ENCODE assay signal across 25 mouse cellular contexts in genomic region chr1:82801105-82801783, GRCm38 (mm10). TPM values are rescaled to one million over a fixed set of nuclear protein-coding genes. Genes with fewer than 3 reads are reported as not detected.
A peak's percentile ranks its signal among the peaks of the same experiment; 100 is the strongest.
DNase-seq lines count a peak whose midpoint lies in the region; ATAC-seq and TF ChIP-seq lines count a peak whose summit lies in the region.
"Had no signal": no experiment of that assay in that cellular context is flagged by ENCODE, and none has a peak within 500 bp of the region (broad histone marks: within the 10 kb centered on the region; RNA-seq: fewer than 3 reads in every experiment).

No protein-coding gene starts in this region.

- no peak overlapping the region for H3K4me2 ChIP-seq in forebrain, embryonic 16.5 days (ENCODE audit: low read length)
- no peak overlapping the region for H3K4me2 ChIP-seq in forebrain, embryonic 12.5 days
- H3K4me2 ChIP-seq in hindbrain, postnatal 0 days (ENCODE audit: low read depth, low read length): peak overlapping the region; percentile 2; the same call in 1 of the 2 replicates
- H3K4me2 ChIP-seq in hindbrain, embryonic 12.5 days (replicated peaks): no peak overlapping the region
- H3K4me2 ChIP-seq: embryonic facial prominence, embryonic 13.5 days; intestine, embryonic 15.5 days; kidney, embryonic 15.5 days had no signal

- TF ChIP-seq POLR2A in brain, embryonic 14.5 days (IDR thresholded peaks at IDR 0.05; ENCODE audit: borderline replicate concordance, extremely low read depth, insufficient read depth, insufficient read length, poor library complexity, severe bottlenecking): no peak

- H3K4me1 ChIP-seq in forebrain, embryonic 16.5 days (replicated peaks; ENCODE audit: control insufficient read depth, insufficient read depth, low read length): no peaks in the 10 kb centered on the region
- H3K4me1 ChIP-seq in forebrain, embryonic 12.5 days: no peaks in the 10 kb centered on the region
- H3K4me1 ChIP-seq in hindbrain, postnatal 0 days (ENCODE audit: insufficient read depth, low read length): no peaks in the 10 kb centered on the region
- no peaks in the 10 kb centered on the region for H3K4me1 ChIP-seq in hindbrain, embryonic 12.5 days
- H3K4me1 ChIP-seq: embryonic facial prominence, embryonic 13.5 days; hindbrain, embryonic 10.5 days; intestine, embryonic 15.5 days had no signal

- 68% methylated on average over 12 of the region's 12 CpGs for WGBS in forebrain, embryonic 16.5 days
- 85% methylated on average over 12 of the region's 12 CpGs for WGBS in forebrain, embryonic 12.5 days
- WGBS in hindbrain, postnatal 0 days: 53% methylated on average over 12 of the region's 12 CpGs
- WGBS in hindbrain, embryonic 12.5 days: 89% methylated on average over 12 of the region's 12 CpGs

- H3K36me3 ChIP-seq in forebrain, embryonic 16.5 days (ENCODE audit: control insufficient read depth, insufficient read depth): no peaks in the 10 kb centered on the region
- H3K36me3 ChIP-seq in forebrain, embryonic 12.5 days (replicated peaks): no peaks in the 10 kb centered on the region
- no peaks in the 10 kb centered on the region for H3K36me3 ChIP-seq in hindbrain, postnatal 0 days (ENCODE audit: insufficient read depth, low read length)
- H3K36me3 ChIP-seq in hindbrain, embryonic 12.5 days: no peaks in the 10 kb centered on the region
- H3K36me3 ChIP-seq: embryonic facial prominence, embryonic 13.5 days; heart, embryonic 10.5 days; hindbrain, embryonic 10.5 days; intestine, embryonic 15.5 days; kidney, embryonic 15.5 days had no signal

- no peak overlapping the region for H3K9ac ChIP-seq in forebrain, embryonic 16.5 days (replicated peaks; ENCODE audit: low read depth, low read length)
- no peak overlapping the region for H3K9ac ChIP-seq in forebrain, embryonic 12.5 days
- H3K9ac ChIP-seq in hindbrain, postnatal 0 days (replicated peaks; ENCODE audit: low read length): no peak overlapping the region
- H3K9ac ChIP-seq in hindbrain, embryonic 12.5 days: no peak overlapping the region
- H3K9ac ChIP-seq: embryonic facial prominence, embryonic 13.5 days; intestine, embryonic 15.5 days; kidney, embryonic 15.5 days had no signal

- TF ChIP-seq CTCF in hindbrain, postnatal 0 days (IDR thresholded peaks at IDR 0.05; ENCODE audit: low read depth): no peak
- no peak for TF ChIP-seq CTCF in brain, embryonic 14.5 days (IDR thresholded peaks at IDR 0.05; ENCODE audit: borderline replicate concordance, extremely low read depth, insufficient read depth, insufficient read length)

- H3K27ac ChIP-seq in forebrain, embryonic 16.5 days (ENCODE audit: low read length): no peak overlapping the region
- H3K27ac ChIP-seq in forebrain, embryonic 12.5 days: no peak overlapping the region
- no peak overlapping the region for H3K27ac ChIP-seq in hindbrain, postnatal 0 days
- H3K27ac ChIP-seq in hindbrain, embryonic 12.5 days: no peak overlapping the region
- H3K27ac ChIP-seq: embryonic facial prominence, embryonic 13.5 days; heart, embryonic 10.5 days; hindbrain, embryonic 10.5 days; intestine, embryonic 15.5 days; kidney, embryonic 15.5 days had no signal

- H3K4me3 ChIP-seq in forebrain, embryonic 16.5 days (replicated peaks; ENCODE audit: low read length): no peak overlapping the region
- H3K4me3 ChIP-seq in forebrain, embryonic 12.5 days (replicated peaks): no peak overlapping the region
- H3K4me3 ChIP-seq in hindbrain, postnatal 0 days (ENCODE audit: low read length): no peak overlapping the region
- H3K4me3 ChIP-seq in hindbrain, embryonic 12.5 days: no peak overlapping the region
- H3K4me3 ChIP-seq: embryonic facial prominence, embryonic 13.5 days; heart, embryonic 10.5 days; hindbrain, embryonic 10.5 days; intestine, embryonic 15.5 days; kidney, embryonic 15.5 days had no signal

- DNase-seq in cerebellum, postnatal 14 days: peak; percentile 29 to 32
- DNase-seq in cerebellum, adult 9-10 months: no peak
- no peak for DNase-seq in hindbrain, postnatal 0 days (ENCODE audit: low spot score)
- peak; percentile 57 for DNase-seq in brain, embryonic 14.5 days (ENCODE audit: low read depth)
- DNase-seq in B cell, adult 2 months: no peak
- DNase-seq: adrenal gland, adult 2 months; adrenal gland, postnatal 25 days; gastrocnemius, postnatal 36 days; heart, adult 18-20 months; heart, postnatal 10 days; kidney, adult 2 months; kidney, postnatal 14 days had no signal

- H3K9me3 ChIP-seq in forebrain, embryonic 16.5 days (ENCODE audit: control insufficient read depth, low read length): no peaks in the 10 kb centered on the region
- no peaks in the 10 kb centered on the region for H3K9me3 ChIP-seq in forebrain, embryonic 12.5 days
- H3K9me3 ChIP-seq in hindbrain, postnatal 0 days (ENCODE audit: low read length): no peaks in the 10 kb centered on the region
- no peaks in the 10 kb centered on the region for H3K9me3 ChIP-seq in hindbrain, embryonic 12.5 days (replicated peaks)
- H3K9me3 ChIP-seq: embryonic facial prominence, embryonic 13.5 days; heart, embryonic 10.5 days; hindbrain, embryonic 10.5 days; intestine, embryonic 15.5 days; kidney, embryonic 15.5 days had no signal

- H3K27me3 ChIP-seq in forebrain, embryonic 16.5 days (replicated peaks; ENCODE audit: control insufficient read depth, insufficient read depth, low read length): no peaks in the 10 kb centered on the region
- no peaks in the 10 kb centered on the region for H3K27me3 ChIP-seq in forebrain, embryonic 12.5 days
- no peaks in the 10 kb centered on the region for H3K27me3 ChIP-seq in hindbrain, postnatal 0 days (ENCODE audit: insufficient read depth, low read length)
- H3K27me3 ChIP-seq in hindbrain, embryonic 12.5 days: no peaks in the 10 kb centered on the region
- H3K27me3 ChIP-seq: CH12.LX; embryonic facial prominence, embryonic 13.5 days; intestine, embryonic 15.5 days; kidney, embryonic 15.5 days had no signal

- 0 out of 2 replicates have a peak, but pooled peaks have one; percentile 37 for ATAC-seq in forebrain, embryonic 16.5 days
- ATAC-seq in forebrain, embryonic 12.5 days (ENCODE audit: low FRiP score): no peak
- ATAC-seq in hindbrain, postnatal 0 days: no peak
- no peak for ATAC-seq in hindbrain, embryonic 12.5 days (ENCODE audit: low FRiP score)
- ATAC-seq: forebrain, embryonic 14.5 days; intestine, embryonic 15.5 days had no signal

RNA-seq across cellular contexts. Expression of gene Gm47791, which starts 30.2 kb away (rescaled TPM):
- polyA plus RNA-seq in forebrain, embryonic 16.5 days (2015; fragmentation: Nextera tagmentation; extraction: Ambion mirVana): not detected in 2 replicates
- polyA plus RNA-seq in forebrain, embryonic 12.5 days (2016; fragmentation: Nextera tagmentation; extraction: Ambion mirVana): not detected in 2 replicates
- not detected in 2 replicates for total RNA-seq in hindbrain, postnatal 0 days (2014; rRNA removed)
- polyA plus RNA-seq in hindbrain, postnatal 0 days (2015; fragmentation: Nextera tagmentation; extraction: Ambion mirVana): not detected in 2 replicates
- not detected in 2 replicates for polyA plus RNA-seq in hindbrain, embryonic 12.5 days (2016; fragmentation: Nextera tagmentation; extraction: Ambion mirVana)
- not detected in 2 replicates for polyA plus RNA-seq in brain, embryonic 14.5 days (2012; rRNA removed)
- total RNA-seq: adrenal gland, adult 2 months; adrenal gland, postnatal 25 days; CH12.LX; gastrocnemius, adult 8-10 months; gastrocnemius, postnatal 36 days; heart, adult 18-20 months; heart, postnatal 10 days had no signal
- polyA plus RNA-seq: adrenal gland, adult 2 months; cortical plate, adult 2 months; embryonic facial prominence, embryonic 13.5 days; forebrain, embryonic 14.5 days; heart, embryonic 10.5 days; heart, embryonic 14.5 days; hindbrain, embryonic 10.5 days; intestine, embryonic 15.5 days; kidney, adult 2 months; kidney, embryonic 15.5 days had no signal

RNA-seq across cellular contexts. Expression of gene Tm4sf20, which starts 33.0 kb away (rescaled TPM):
- polyA plus RNA-seq in forebrain, embryonic 16.5 days (2015; fragmentation: Nextera tagmentation; extraction: Ambion mirVana): not detected in 2 replicates
- polyA plus RNA-seq in forebrain, embryonic 12.5 days (2016; fragmentation: Nextera tagmentation; extraction: Ambion mirVana): 0.13 and 0.24 TPM in 2 replicates
- total RNA-seq in hindbrain, postnatal 0 days (2014; rRNA removed): not detected in 2 replicates
- not detected in 2 replicates for polyA plus RNA-seq in hindbrain, postnatal 0 days (2015; fragmentation: Nextera tagmentation; extraction: Ambion mirVana)
- polyA plus RNA-seq in hindbrain, embryonic 12.5 days (2016; fragmentation: Nextera tagmentation; extraction: Ambion mirVana): 0.16 TPM in 1 of 2 replicates, not detected in the other
- not detected in 2 replicates for polyA plus RNA-seq in brain, embryonic 14.5 days (2012; rRNA removed)
- total RNA-seq: adrenal gland, adult 2 months; adrenal gland, postnatal 25 days; CH12.LX; gastrocnemius, adult 8-10 months; gastrocnemius, postnatal 36 days; heart, adult 18-20 months; heart, postnatal 10 days had no signal
- polyA plus RNA-seq: adrenal gland, adult 2 months; cortical plate, adult 2 months; forebrain, embryonic 14.5 days; heart, embryonic 10.5 days; heart, embryonic 14.5 days; kidney, adult 2 months had no signal

RNA-seq across cellular contexts. Expression of gene Agfg1, which starts 38.0 kb away (rescaled TPM):
- 33.7 and 39.9 TPM in 2 replicates for polyA plus RNA-seq in forebrain, embryonic 16.5 days (2015; fragmentation: Nextera tagmentation; extraction: Ambion mirVana)
- 39.5 and 41.8 TPM in 2 replicates for polyA plus RNA-seq in forebrain, embryonic 12.5 days (2016; fragmentation: Nextera tagmentation; extraction: Ambion mirVana)
- 88.2 and 98.6 TPM in 2 replicates for total RNA-seq in hindbrain, postnatal 0 days (2014; rRNA removed)
- polyA plus RNA-seq in hindbrain, postnatal 0 days (2015; fragmentation: Nextera tagmentation; extraction: Ambion mirVana): 20.7 TPM in 2 replicates
- polyA plus RNA-seq in hindbrain, embryonic 12.5 days (2016; fragmentation: Nextera tagmentation; extraction: Ambion mirVana): 44.9 and 49.4 TPM in 2 replicates
- polyA plus RNA-seq in brain, embryonic 14.5 days (2012; rRNA removed): 52.6 and 55.4 TPM in 2 replicates

Comparison
In these comparisons a context has a peak if more than half of its experiments do, and no peak if none do; other contexts are left out.
1. DNase-seq: peak in cerebellum, postnatal 14 days (2 of 2) and brain, embryonic 14.5 days (single experiment); none in cerebellum, adult 9-10 months (single experiment), hindbrain, postnatal 0 days (single experiment) and B cell, adult 2 months (0 of 2).